In the genomic region with DNA sequence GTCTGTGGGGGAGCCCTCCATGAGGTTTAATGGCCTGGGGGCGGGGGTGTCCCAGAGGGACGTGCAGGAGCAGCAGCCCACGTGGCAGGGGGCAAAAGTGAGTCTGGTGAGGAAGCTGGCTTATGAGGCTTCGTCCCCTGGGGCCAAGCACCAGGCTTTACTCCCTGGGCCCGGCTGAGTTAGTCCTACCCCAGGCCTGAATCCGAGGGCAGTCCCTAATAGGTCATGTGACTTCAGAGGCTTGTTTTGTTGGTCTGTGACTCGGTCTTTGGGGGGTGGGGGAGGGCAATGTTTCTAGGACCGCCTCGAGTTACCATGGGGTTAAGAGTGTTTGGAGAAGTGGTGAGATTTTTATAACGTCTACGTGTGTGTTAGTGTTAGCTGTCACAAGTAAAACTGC, we compare ENCODE assay signal across 9 mouse cellular contexts. TPM values are rescaled to one million over a fixed set of nuclear protein-coding genes. Genes with fewer than 3 reads are reported as not detected.
DNase-seq lines count a peak whose midpoint lies in the region; ATAC-seq and TF ChIP-seq lines count a peak whose summit lies in the region.
"Had no signal": no experiment of that assay in that cellular context is flagged by ENCODE, and none has a peak within 500 bp of the region (broad histone marks: within the 10 kb centered on the region; RNA-seq: fewer than 3 reads in every experiment).

No protein-coding gene starts in this region.

- ATAC-seq in hindbrain, embryonic 16.5 days = peak; percentile 16; the same call in 1 of the 2 replicates
- peak; percentile 61 for ATAC-seq in midbrain, embryonic 11.5 days (ENCODE audit: low FRiP score)

- 0 out of 2 replicates have a peak, but pooled peaks cover 6% of the 10 kb centered on the region for H3K9me3 ChIP-seq in hindbrain, embryonic 16.5 days (ENCODE audit: control insufficient read depth, low read length)
- no peaks in the 10 kb centered on the region; the same call in 1 of the 2 replicates for H3K9me3 ChIP-seq in midbrain, embryonic 11.5 days (ENCODE audit: control insufficient read depth, low read length)

- WGBS in hindbrain, embryonic 16.5 days = 36% methylated on average over 11 of the region's 11 CpGs
- WGBS in midbrain, embryonic 11.5 days = 40% methylated on average over 11 of the region's 11 CpGs

- no peak overlapping the region for H3K27ac ChIP-seq in gastrocnemius, adult 2 months
- H3K27ac ChIP-seq in hindbrain, embryonic 16.5 days (ENCODE audit: low read depth, low read length) = no peak overlapping the region
- H3K27ac ChIP-seq in midbrain, embryonic 11.5 days (ENCODE audit: low read depth, low read length) = no peak overlapping the region

- peaks cover 5% of the 10 kb centered on the region for H3K4me1 ChIP-seq in hindbrain, embryonic 16.5 days (ENCODE audit: control insufficient read depth, insufficient read depth, low read depth, low read length)
- H3K4me1 ChIP-seq in midbrain, embryonic 11.5 days (ENCODE audit: control insufficient read depth, insufficient read depth, low read length) = no peaks in the 10 kb centered on the region; the same call in 1 of the 2 replicates

- intact Hi-C loops in gastrocnemius, adult 2 months (cut with DNase I) = loop anchor here (1.0 to 10.0 kb wide), 3 partner anchors 100 to 343 kb away; partner anchors contain the start of gene Tmem82

- DNase-seq in gastrocnemius, adult 2 months = no peak
- DNase-seq in gastrocnemius, adult 8-10 months (ENCODE audit: low spot score in 2 of 2) = no peak
- DNase-seq in ES-CJ7 (ENCODE audit: low read depth, low spot score) = peak; percentile 25
- DNase-seq in midbrain, embryonic 11.5 days (ENCODE audit: low spot score, missing footprints) = peak; percentile 69
- DNase-seq in retina, embryonic 14.5 days (ENCODE audit: low spot score) = no peak
- no peak for DNase-seq in urinary bladder, postnatal 4 days (ENCODE audit: low spot score in 2 of 2)
- no peak for DNase-seq in gastrocnemius, postnatal 10 days

- H3K36me3 ChIP-seq in hindbrain, embryonic 16.5 days (ENCODE audit: control insufficient read depth, insufficient read depth, low read length) = no peaks in the 10 kb centered on the region; the same call in 1 of the 2 replicates
- no peaks in the 10 kb centered on the region for H3K36me3 ChIP-seq in midbrain, embryonic 11.5 days (ENCODE audit: control insufficient read depth, insufficient read depth, low read length)

- H3K4me3 ChIP-seq in gastrocnemius, adult 2 months = peak overlapping the region; percentile 35
- H3K4me3 ChIP-seq in hindbrain, embryonic 16.5 days (ENCODE audit: low read length) = no peak overlapping the region
- no peak overlapping the region for H3K4me3 ChIP-seq in midbrain, embryonic 11.5 days (ENCODE audit: low read depth, low read length)

- 0 out of 2 replicates have a peak overlapping the region, but pooled peaks have one; percentile 28 for H3K4me2 ChIP-seq in hindbrain, embryonic 16.5 days (ENCODE audit: low read length)
- H3K4me2 ChIP-seq in midbrain, embryonic 11.5 days = no peak overlapping the region

- TF ChIP-seq CTCF in gastrocnemius, adult 2 months (IDR thresholded peaks at IDR 0.05) = no peak

- H3K27me3 ChIP-seq in hindbrain, embryonic 16.5 days (replicated peaks; ENCODE audit: control insufficient read depth, insufficient read depth, low read length) = no peaks in the 10 kb centered on the region
- no peaks in the 10 kb centered on the region for H3K27me3 ChIP-seq in midbrain, embryonic 11.5 days (ENCODE audit: control insufficient read depth, insufficient read depth, low read length)

- no peak overlapping the region for H3K9ac ChIP-seq in hindbrain, embryonic 16.5 days (ENCODE audit: low read depth, low read length)
- H3K9ac ChIP-seq in midbrain, embryonic 11.5 days (ENCODE audit: low read length) = no peak overlapping the region

RNA-seq across cellular contexts. Expression of gene Fhad1, which starts 57.1 kb away (rescaled TPM):
- total RNA-seq in gastrocnemius, adult 2 months (2021) = not detected
- not detected for total RNA-seq in gastrocnemius, adult 8-10 months (2022)
- polyA plus RNA-seq in hindbrain, embryonic 16.5 days (2015; fragmentation: Nextera tagmentation; extraction: Ambion mirVana) = 6.3 and 6.5 TPM in 2 replicates
- 1.7 and 2.4 TPM in 2 replicates for polyA plus RNA-seq in midbrain, embryonic 11.5 days (2014; fragmentation: Nextera tagmentation; extraction: Ambion mirVana)
- 1 to 10 TPM; 2.1 to 4.5 TPM for total RNA-seq in gastrocnemius, postnatal 10 days (2021)
- total RNA-seq: gastrocnemius, adult 18-20 months had no signal

Comparison
In these comparisons a context has a peak if more than half of its experiments do, and no peak if none do; other contexts are left out.
1. DNase-seq: peak in ES-CJ7 (single experiment) and midbrain, embryonic 11.5 days (single experiment); none in gastrocnemius, adult 2 months (single experiment), gastrocnemius, adult 8-10 months (0 of 2), retina, embryonic 14.5 days (single experiment), urinary bladder, postnatal 4 days (0 of 2) and gastrocnemius, postnatal 10 days (single experiment).